Mouse (Mus musculus): Measurements from ENCODE around the gene Fpgs. TPM values are rescaled to one million over a fixed set of nuclear protein-coding genes. Genes with fewer than 3 reads are reported as not detected.

Fpgs gene
- total and polyA plus RNA-seq, 3 experiments = 4.6 to 18.0 (median 5.7) TPM

DNA sequence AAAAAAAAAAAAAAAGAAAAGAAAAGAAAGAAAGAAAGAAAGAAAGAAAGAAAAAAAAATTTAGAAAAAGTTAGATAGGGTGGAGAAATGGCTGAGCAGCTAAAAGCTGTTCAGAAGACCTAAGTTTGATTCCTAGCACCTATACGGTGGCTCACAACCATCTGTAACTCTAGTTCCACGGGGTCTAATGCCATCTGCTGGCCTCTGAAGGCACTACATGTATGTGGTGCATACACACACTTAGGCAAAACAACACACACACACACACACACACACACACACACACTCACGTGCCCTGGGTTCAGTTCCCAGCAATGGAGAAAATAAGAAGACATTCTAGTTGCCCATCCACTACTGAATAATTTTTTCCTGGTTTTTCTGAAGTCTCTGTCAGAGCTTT, 27.1 kb downstream of the Fpgs start:
- H3K4me3 ChIP-seq = no peak overlapping the region
- no peaks in the 10 kb centered on the region for H3K79me2 ChIP-seq (replicated peaks; ENCODE audit: control insufficient read depth, insufficient read depth, low read length)
- no peak overlapping the region for H3K27ac ChIP-seq
- no peak for DNase-seq
- H3K36me3 ChIP-seq (ENCODE audit: control insufficient read depth, insufficient read depth, low read length) = no peaks in the 10 kb centered on the region
- H3K9ac ChIP-seq (ENCODE audit: low read depth, low read length) = no peak overlapping the region
- TF ChIP-seq POLR2A (IDR thresholded peaks at IDR 0.05; ENCODE audit: insufficient read depth, low read depth, low read length) (no peak), CTCF (IDR thresholded peaks at IDR 0.05) (peak; percentile 49)
- WGBS = 96% methylated on average over 3 of the region's 3 CpGs
- H3K27me3 ChIP-seq (ENCODE audit: control insufficient read depth, insufficient read depth, low read length) = no peaks in the 10 kb centered on the region
- H3K4me1 ChIP-seq (ENCODE audit: control insufficient read depth, insufficient read depth, low read length) = peaks cover 1% of the 10 kb centered on the region; the same call in 1 of the 2 replicates
- intact Hi-C loops (cut with DNase I) = loop anchor here (2.0 kb wide), 1 partner anchor 18 kb away; no protein-coding TSS in a partner anchor

DNA sequence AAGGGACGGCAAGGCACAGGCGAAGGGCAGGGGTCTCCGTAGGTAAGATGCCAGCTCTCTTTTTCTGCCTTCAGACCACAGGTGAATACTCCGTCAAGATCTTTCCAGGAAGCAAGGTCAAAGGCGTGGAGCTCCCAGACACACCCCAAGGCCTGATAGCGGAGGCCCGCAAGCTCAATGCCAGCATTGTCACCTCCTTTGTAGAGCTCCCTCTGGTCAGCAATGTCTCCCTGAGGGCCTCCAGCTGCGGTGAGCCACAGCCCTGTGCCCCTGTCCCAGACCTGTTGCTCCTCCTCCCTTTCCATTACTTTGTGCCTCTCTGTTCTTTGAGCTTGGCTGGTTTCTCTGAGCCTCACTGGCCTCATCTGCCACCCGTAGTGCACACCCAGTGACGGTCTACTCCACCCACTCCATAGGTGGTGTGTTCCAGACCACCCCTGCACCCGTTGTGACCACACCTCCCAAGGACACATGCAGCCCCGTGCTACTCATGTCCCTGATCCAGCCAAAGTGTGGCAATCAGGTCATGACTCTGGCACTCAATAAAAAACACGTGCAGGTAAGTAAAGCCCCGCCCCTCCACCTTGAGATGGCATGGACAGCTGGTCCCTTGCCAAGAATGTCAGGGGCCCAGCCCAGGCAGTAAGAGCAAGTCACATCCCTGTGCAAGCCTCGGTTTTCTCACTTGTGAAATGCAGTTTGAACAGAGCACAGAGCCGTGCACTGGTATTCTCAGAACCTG, 30.6 kb downstream of the Fpgs start:
- no peaks in the 10 kb centered on the region for H3K36me3 ChIP-seq (ENCODE audit: control insufficient read depth, insufficient read depth, low read length)
- H3K79me2 ChIP-seq (replicated peaks; ENCODE audit: control insufficient read depth, insufficient read depth, low read length) = no peaks in the 10 kb centered on the region
- intact Hi-C loops (cut with DNase I) = loop anchor here (2.0 kb wide), 1 partner anchor 13 kb away; no protein-coding TSS in a partner anchor
- 80% methylated on average over 16 of the region's 16 CpGs for WGBS
- peaks cover 3% of the 10 kb centered on the region; the same call in 1 of the 2 replicates for H3K4me1 ChIP-seq (ENCODE audit: control insufficient read depth, insufficient read depth, low read length)
- no peak for DNase-seq
- no peak overlapping the region for H3K9ac ChIP-seq (ENCODE audit: low read depth, low read length)
- no peak overlapping the region for H3K4me3 ChIP-seq
- H3K27me3 ChIP-seq (ENCODE audit: control insufficient read depth, insufficient read depth, low read length) = no peaks in the 10 kb centered on the region
- no peak overlapping the region for H3K27ac ChIP-seq
- TF ChIP-seq EP300 (IDR thresholded peaks at IDR 0.05; ENCODE audit: insufficient read depth, low read depth, low read length) = no peak
- TF ChIP-seq CTCF (IDR thresholded peaks at IDR 0.05) = no peak
- TF ChIP-seq POLR2A (IDR thresholded peaks at IDR 0.05; ENCODE audit: insufficient read depth, low read depth, low read length) = no peak

DNA sequence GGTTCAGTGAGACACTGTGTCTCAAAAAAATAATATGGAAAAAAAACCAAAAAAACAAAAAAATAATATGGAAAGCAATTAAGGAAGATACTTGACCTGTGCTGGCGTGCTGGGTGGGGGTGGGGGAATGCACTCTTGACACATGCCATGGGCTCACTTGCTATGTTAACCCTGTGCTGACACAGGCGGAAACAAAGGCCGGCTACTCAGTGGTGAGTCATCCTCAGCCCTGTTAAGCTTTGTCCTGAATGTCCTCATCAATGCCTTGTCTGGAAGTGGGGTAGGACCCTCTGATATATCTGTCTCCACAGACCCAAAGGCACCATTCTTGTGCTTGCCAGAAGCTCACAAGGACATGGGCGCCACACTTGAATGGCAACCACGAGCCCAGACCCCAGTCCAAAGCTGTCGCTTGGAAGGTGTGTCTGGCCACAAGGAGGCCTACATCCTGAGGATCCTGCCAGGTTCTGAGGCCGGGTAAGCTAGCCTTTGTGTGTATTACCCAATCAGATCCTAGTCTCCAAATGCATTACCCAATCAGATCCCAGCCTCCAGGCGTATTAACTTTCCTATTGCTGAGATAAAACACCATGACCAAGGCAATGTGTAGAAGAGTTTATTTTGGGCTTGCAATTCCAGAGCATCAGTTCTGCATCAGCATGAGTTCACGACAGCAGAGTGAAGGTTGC, 31.9 kb downstream of the Fpgs start:
- WGBS = 74% methylated on average over 9 of the region's 9 CpGs
- DNase-seq = no peak
- H3K79me2 ChIP-seq (replicated peaks; ENCODE audit: control insufficient read depth, insufficient read depth, low read length) = no peaks in the 10 kb centered on the region
- no peaks in the 10 kb centered on the region for H3K27me3 ChIP-seq (ENCODE audit: control insufficient read depth, insufficient read depth, low read length)
- no peak overlapping the region for H3K27ac ChIP-seq
- no peak overlapping the region for H3K9ac ChIP-seq (ENCODE audit: low read depth, low read length)
- no peaks in the 10 kb centered on the region for H3K36me3 ChIP-seq (ENCODE audit: control insufficient read depth, insufficient read depth, low read length)
- H3K4me1 ChIP-seq (ENCODE audit: control insufficient read depth, insufficient read depth, low read length) = peaks cover 4% of the 10 kb centered on the region; the same call in 1 of the 2 replicates
- no peak overlapping the region for H3K4me3 ChIP-seq
- TF ChIP-seq CTCF (IDR thresholded peaks at IDR 0.05) = no peak; the same call in 1 of the 2 replicates
- no peak for TF ChIP-seq EP300 (IDR thresholded peaks at IDR 0.05; ENCODE audit: insufficient read depth, low read depth, low read length)
- no peak for TF ChIP-seq POLR2A (IDR thresholded peaks at IDR 0.05; ENCODE audit: insufficient read depth, low read depth, low read length)
- intact Hi-C loops (cut with DNase I) = loop anchor here (2.0 kb wide), 1 partner anchor 15 kb away; no protein-coding TSS in a partner anchor

DNA sequence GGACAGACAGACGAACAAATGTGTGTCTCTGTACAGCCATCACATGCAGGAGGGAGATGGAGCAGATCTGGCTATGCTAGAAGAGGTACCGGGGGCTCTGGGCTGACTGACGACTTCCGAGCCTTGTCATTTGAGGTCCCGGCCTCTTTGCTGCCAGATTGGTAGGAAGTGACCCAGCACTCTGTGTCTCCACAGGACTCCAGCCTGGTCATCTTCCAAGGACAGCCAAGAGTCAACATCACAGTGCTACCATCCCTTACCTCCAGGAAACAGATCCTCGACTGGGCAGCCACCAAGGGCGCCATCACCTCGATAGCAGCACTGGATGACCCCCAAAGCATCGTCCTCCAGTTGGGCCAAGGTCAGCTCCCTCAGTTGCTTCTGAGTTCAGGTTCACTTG, 32.8 kb downstream of the Fpgs start:
- 76% methylated on average over 9 of the region's 9 CpGs for WGBS
- intact Hi-C loops (cut with DNase I) = no loop called here
- no peak overlapping the region for H3K9ac ChIP-seq (ENCODE audit: low read depth, low read length)
- no peaks in the 10 kb centered on the region for H3K27me3 ChIP-seq (ENCODE audit: control insufficient read depth, insufficient read depth, low read length)
- H3K27ac ChIP-seq = no peak overlapping the region
- no peaks in the 10 kb centered on the region for H3K79me2 ChIP-seq (replicated peaks; ENCODE audit: control insufficient read depth, insufficient read depth, low read length)
- TF ChIP-seq CTCF (IDR thresholded peaks at IDR 0.05) = no peak
- TF ChIP-seq EP300 (IDR thresholded peaks at IDR 0.05; ENCODE audit: insufficient read depth, low read depth, low read length) = no peak
- TF ChIP-seq POLR2A (IDR thresholded peaks at IDR 0.05; ENCODE audit: insufficient read depth, low read depth, low read length) = no peak
- no peak overlapping the region for H3K4me3 ChIP-seq
- no peaks in the 10 kb centered on the region for H3K36me3 ChIP-seq (ENCODE audit: control insufficient read depth, insufficient read depth, low read length)
- no peak for DNase-seq
- H3K4me1 ChIP-seq (ENCODE audit: control insufficient read depth, insufficient read depth, low read length) = peaks cover 5% of the 10 kb centered on the region

DNA sequence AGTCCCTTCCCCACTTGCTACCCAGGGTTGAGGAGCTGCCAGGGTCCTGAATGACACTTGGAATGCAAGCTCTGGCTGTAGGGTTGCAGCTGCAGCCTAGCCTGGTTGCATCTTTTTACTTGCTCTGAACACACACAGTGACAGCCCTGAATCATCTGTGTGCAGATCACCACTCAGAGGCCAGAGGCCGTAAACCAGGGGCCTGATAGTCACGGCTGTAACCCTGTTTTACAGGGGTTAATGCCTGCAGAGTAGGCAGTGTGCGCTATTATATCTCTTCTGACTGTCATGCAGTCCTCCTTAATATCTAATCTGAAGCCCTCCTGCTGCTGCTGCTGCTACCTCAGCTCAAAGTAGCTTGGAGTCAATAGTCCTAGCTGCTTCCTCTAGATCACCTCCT, 34.1 kb downstream of the Fpgs start:
- peaks cover 10% of the 10 kb centered on the region for H3K4me1 ChIP-seq (ENCODE audit: control insufficient read depth, insufficient read depth, low read length)
- intact Hi-C loops (cut with DNase I) = no loop called here
- H3K27ac ChIP-seq = no peak overlapping the region
- no peaks in the 10 kb centered on the region for H3K79me2 ChIP-seq (replicated peaks; ENCODE audit: control insufficient read depth, insufficient read depth, low read length)
- DNase-seq = no peak
- H3K36me3 ChIP-seq (ENCODE audit: control insufficient read depth, insufficient read depth, low read length) = no peaks in the 10 kb centered on the region
- no peak overlapping the region for H3K4me3 ChIP-seq
- no peak overlapping the region for H3K9ac ChIP-seq (ENCODE audit: low read depth, low read length)
- no peaks in the 10 kb centered on the region for H3K27me3 ChIP-seq (ENCODE audit: control insufficient read depth, insufficient read depth, low read length)
- 68% methylated on average over 3 of the region's 3 CpGs for WGBS
- TF ChIP-seq CTCF (IDR thresholded peaks at IDR 0.05) (no peak), EP300 (IDR thresholded peaks at IDR 0.05; ENCODE audit: insufficient read depth, low read depth, low read length) (no peak), POLR2A (IDR thresholded peaks at IDR 0.05; ENCODE audit: insufficient read depth, low read depth, low read length) (no peak)

DNA sequence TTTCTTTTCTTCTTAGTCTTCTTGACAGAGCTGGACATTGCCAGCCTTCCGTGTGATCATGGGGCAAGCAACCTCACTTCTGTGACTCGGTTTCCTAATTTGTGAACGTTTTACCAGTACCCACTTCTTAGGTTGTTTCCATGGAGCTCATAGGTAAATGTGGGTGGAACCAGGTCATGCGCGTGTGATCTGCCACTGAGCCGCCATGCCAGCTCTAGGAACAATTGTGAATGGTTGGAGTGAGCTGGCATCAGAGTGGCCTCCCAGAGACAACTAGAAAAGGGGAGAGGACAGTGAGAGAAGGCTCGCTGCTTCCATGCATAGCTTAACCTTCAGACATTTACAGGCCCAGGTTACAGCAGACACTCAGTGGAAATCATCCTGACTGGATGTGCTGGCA, 35.8 kb downstream of the Fpgs start:
- no peak for TF ChIP-seq POLR2A (IDR thresholded peaks at IDR 0.05; ENCODE audit: insufficient read depth, low read depth, low read length)
- no peak for TF ChIP-seq CTCF (IDR thresholded peaks at IDR 0.05)
- no peak for TF ChIP-seq EP300 (IDR thresholded peaks at IDR 0.05; ENCODE audit: insufficient read depth, low read depth, low read length)
- Histone ChIP-seq H3K79me2 (replicated peaks; ENCODE audit: control insufficient read depth, insufficient read depth, low read length) (no peaks in the 10 kb centered on the region), H3K27ac (peak overlapping the region; percentile 61), H3K36me3 (ENCODE audit: control insufficient read depth, insufficient read depth, low read length) (peaks cover 10% of the 10 kb centered on the region; the same call in 1 of the 2 replicates), H3K4me1 (ENCODE audit: control insufficient read depth, insufficient read depth, low read length) (peaks cover 12% of the 10 kb centered on the region), H3K9ac (ENCODE audit: low read depth, low read length) (no peak overlapping the region), H3K27me3 (ENCODE audit: control insufficient read depth, insufficient read depth, low read length) (no peaks in the 10 kb centered on the region), H3K4me3 (no peak overlapping the region)
- intact Hi-C loops (cut with DNase I) = no loop called here
- WGBS = 66% methylated on average over 7 of the region's 7 CpGs
- no peak for DNase-seq

Measured in heart, adult 2 months (tissue).